Mouse (Mus musculus): ENCODE data around the gene Frk. TPM values are rescaled to one million over a fixed set of nuclear protein-coding genes. Genes with fewer than 3 reads are reported as not detected.

Frk gene
- total and polyA plus RNA-seq, 3 experiments = not detected

- no peak for ATAC-seq (ENCODE audit: extremely low read depth, insufficient number of reproducible peaks, low FRiP score, poor library complexity, severe bottlenecking)
- no peaks in the 10 kb centered on the region for H3K9me3 ChIP-seq (replicated peaks)
- TF ChIP-seq CTCF (IDR thresholded peaks at IDR 0.05; ENCODE audit: low read depth, low read length) (no peak), POLR2AphosphoS5 (IDR thresholded peaks at IDR 0.05; ENCODE audit: insufficient replicate concordance, low read depth, low read length) (no peak), GATA2 (IDR thresholded peaks at IDR 0.05; ENCODE audit: borderline replicate concordance, low read depth, low read length) (no peak), TAL1 (conservative IDR thresholded peaks at IDR 0.05; ENCODE audit: low read depth, low read length) (no peak), GATA1 (IDR thresholded peaks at IDR 0.05; ENCODE audit: borderline replicate concordance, low read length) (no peak)
- no peak for DNase-seq (ENCODE audit: low spot score)
- no peaks in the 10 kb centered on the region for H3K4me1 ChIP-seq (ENCODE audit: insufficient read depth, low read depth, low read length)
- H3K4me3 ChIP-seq (ENCODE audit: low read depth, low read length) = no peak overlapping the region
- H3K36me3 ChIP-seq (replicated peaks) = no peaks in the 10 kb centered on the region
- H3K27me3 ChIP-seq (ENCODE audit: insufficient read depth, low read length) = peaks cover 2% of the 10 kb centered on the region; the same call in 1 of the 2 replicates
Measured at GRCm38 (mm10) chr10:34479942-34480455, 3.2 kb upstream of the Frk start.

DNA sequence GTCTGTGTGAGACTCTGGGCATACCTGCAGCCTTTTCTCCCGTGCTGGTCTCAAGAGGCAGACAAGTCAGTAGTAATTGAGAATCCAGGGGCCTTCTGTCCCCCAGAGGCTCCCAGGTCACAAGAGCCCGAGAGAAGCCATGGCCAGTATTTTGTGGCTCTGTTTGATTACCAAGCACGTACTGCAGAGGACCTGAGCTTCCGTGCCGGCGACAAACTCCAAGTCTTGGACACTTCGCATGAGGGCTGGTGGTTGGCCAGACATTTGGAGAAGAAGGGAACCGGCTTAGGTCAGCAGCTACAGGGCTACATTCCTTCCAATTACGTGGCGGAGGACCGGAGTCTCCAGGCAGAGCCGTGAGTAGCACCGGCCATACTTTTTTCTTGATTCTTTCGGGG is 814 bp downstream of the Frk start:
- H3K4me3 ChIP-seq (ENCODE audit: low read depth, low read length) = no peak overlapping the region
- no peaks in the 10 kb centered on the region for H3K9me3 ChIP-seq (replicated peaks)
- H3K36me3 ChIP-seq (replicated peaks) = no peaks in the 10 kb centered on the region
- ATAC-seq (ENCODE audit: extremely low read depth, insufficient number of reproducible peaks, low FRiP score, poor library complexity, severe bottlenecking) (no peak), DNase-seq (ENCODE audit: low spot score) (no peak)
- TF ChIP-seq POLR2AphosphoS5 (IDR thresholded peaks at IDR 0.05; ENCODE audit: insufficient replicate concordance, low read depth, low read length) = no peak
- TF ChIP-seq CTCF (IDR thresholded peaks at IDR 0.05; ENCODE audit: low read depth, low read length) = no peak
- no peak for TF ChIP-seq GATA1 (IDR thresholded peaks at IDR 0.05; ENCODE audit: borderline replicate concordance, low read length)
- no peak for TF ChIP-seq TAL1 (conservative IDR thresholded peaks at IDR 0.05; ENCODE audit: low read depth, low read length)
- no peak for TF ChIP-seq GATA2 (IDR thresholded peaks at IDR 0.05; ENCODE audit: borderline replicate concordance, low read depth, low read length)
- peaks cover 2% of the 10 kb centered on the region; the same call in 1 of the 2 replicates for H3K27me3 ChIP-seq (ENCODE audit: insufficient read depth, low read length)
- no peaks in the 10 kb centered on the region for H3K4me1 ChIP-seq (ENCODE audit: insufficient read depth, low read depth, low read length)

DNA sequence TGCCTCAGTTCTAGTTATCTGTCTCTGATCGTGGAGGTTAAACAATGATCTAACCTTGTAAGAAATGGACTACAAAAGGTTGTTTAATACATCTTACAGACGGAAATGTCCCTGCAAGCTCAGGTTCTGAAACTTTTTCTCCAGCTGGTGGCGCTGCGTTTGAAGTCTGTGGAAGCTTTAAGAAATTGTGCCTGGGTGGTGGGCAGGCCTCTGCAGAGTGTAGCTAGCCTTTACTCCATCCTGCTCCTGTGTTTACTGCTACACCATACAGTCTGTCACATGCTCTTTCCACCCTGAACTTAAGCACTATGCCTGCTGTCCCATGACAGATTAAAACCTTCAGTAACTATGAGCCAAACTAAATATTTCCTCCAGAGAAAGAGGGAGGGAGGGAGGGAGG is 1.9 kb downstream of the Frk start:
- Histone ChIP-seq H3K9me3 (replicated peaks) (no peaks in the 10 kb centered on the region), H3K4me3 (ENCODE audit: low read depth, low read length) (no peak overlapping the region), H3K36me3 (replicated peaks) (no peaks in the 10 kb centered on the region), H3K27me3 (ENCODE audit: insufficient read depth, low read length) (no peaks in the 10 kb centered on the region), H3K4me1 (ENCODE audit: insufficient read depth, low read depth, low read length) (no peaks in the 10 kb centered on the region)
- ATAC-seq (ENCODE audit: extremely low read depth, insufficient number of reproducible peaks, low FRiP score, poor library complexity, severe bottlenecking) (no peak), DNase-seq (ENCODE audit: low spot score) (no peak)
- no peak for TF ChIP-seq GATA1 (IDR thresholded peaks at IDR 0.05; ENCODE audit: borderline replicate concordance, low read length)
- no peak for TF ChIP-seq TAL1 (conservative IDR thresholded peaks at IDR 0.05; ENCODE audit: low read depth, low read length)
- TF ChIP-seq GATA2 (IDR thresholded peaks at IDR 0.05; ENCODE audit: borderline replicate concordance, low read depth, low read length) = no peak
- TF ChIP-seq POLR2AphosphoS5 (IDR thresholded peaks at IDR 0.05; ENCODE audit: insufficient replicate concordance, low read depth, low read length) = no peak
- TF ChIP-seq CTCF (IDR thresholded peaks at IDR 0.05; ENCODE audit: low read depth, low read length) = no peak

DNA sequence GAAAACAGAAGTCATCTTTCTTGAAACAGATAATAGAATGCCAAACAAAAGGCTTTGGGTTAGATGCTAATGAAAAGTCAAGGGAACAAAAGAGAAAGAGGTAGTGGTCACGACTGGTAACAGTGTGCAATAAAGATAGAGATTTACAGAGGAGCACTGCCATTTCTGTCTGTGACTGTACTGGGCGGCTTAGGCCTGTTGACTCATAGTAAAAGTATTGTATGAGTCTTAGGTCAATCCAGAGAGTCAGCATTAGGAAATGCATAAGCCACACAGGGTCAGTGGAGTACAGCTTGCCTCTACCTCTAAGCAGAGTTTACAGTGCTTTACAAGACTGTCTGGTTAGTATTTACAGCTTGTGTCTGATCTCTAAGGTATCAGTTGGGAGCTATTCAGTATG is 24.6 kb downstream of the Frk start:
- no peak for ATAC-seq (ENCODE audit: extremely low read depth, insufficient number of reproducible peaks, low FRiP score, poor library complexity, severe bottlenecking)
- TF ChIP-seq CTCF (IDR thresholded peaks at IDR 0.05; ENCODE audit: low read depth, low read length) = no peak
- no peak for TF ChIP-seq TAL1 (conservative IDR thresholded peaks at IDR 0.05; ENCODE audit: low read depth, low read length)
- no peak for TF ChIP-seq GATA2 (IDR thresholded peaks at IDR 0.05; ENCODE audit: borderline replicate concordance, low read depth, low read length)
- TF ChIP-seq GATA1 (IDR thresholded peaks at IDR 0.05; ENCODE audit: borderline replicate concordance, low read length) = no peak
- TF ChIP-seq POLR2AphosphoS5 (IDR thresholded peaks at IDR 0.05; ENCODE audit: insufficient replicate concordance, low read depth, low read length) = no peak
- no peak for DNase-seq (ENCODE audit: low spot score)
- no peaks in the 10 kb centered on the region for H3K9me3 ChIP-seq (replicated peaks)
- no peak overlapping the region for H3K4me3 ChIP-seq (ENCODE audit: low read depth, low read length)
- no peaks in the 10 kb centered on the region for H3K36me3 ChIP-seq (replicated peaks)
- H3K27me3 ChIP-seq (ENCODE audit: insufficient read depth, low read length) = no peaks in the 10 kb centered on the region
- H3K4me1 ChIP-seq (ENCODE audit: insufficient read depth, low read depth, low read length) = no peaks in the 10 kb centered on the region

DNA sequence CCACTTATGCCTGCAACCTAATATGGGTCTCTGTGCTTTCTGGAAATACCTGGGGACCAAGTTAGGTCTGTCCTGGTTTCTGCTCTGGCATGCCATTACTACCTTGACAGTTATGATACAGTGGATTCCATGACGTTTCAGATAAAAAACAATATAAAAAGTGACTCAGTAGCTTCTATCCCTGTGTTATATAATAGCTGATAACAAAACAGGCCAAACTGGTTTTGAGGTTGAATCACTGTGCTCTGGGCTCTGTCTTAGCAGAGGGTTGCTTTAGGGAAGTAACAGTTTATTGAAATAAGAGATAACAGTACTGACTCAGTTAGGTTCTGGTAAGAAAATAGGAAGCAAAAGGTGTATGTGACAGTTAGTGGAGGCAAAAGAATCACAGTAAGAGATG is 25.4 kb downstream of the Frk start:
- TF ChIP-seq POLR2AphosphoS5 (IDR thresholded peaks at IDR 0.05; ENCODE audit: insufficient replicate concordance, low read depth, low read length) (no peak), GATA1 (IDR thresholded peaks at IDR 0.05; ENCODE audit: borderline replicate concordance, low read length) (no peak), GATA2 (IDR thresholded peaks at IDR 0.05; ENCODE audit: borderline replicate concordance, low read depth, low read length) (no peak), TAL1 (conservative IDR thresholded peaks at IDR 0.05; ENCODE audit: low read depth, low read length) (no peak), CTCF (IDR thresholded peaks at IDR 0.05; ENCODE audit: low read depth, low read length) (no peak)
- H3K4me3 ChIP-seq (ENCODE audit: low read depth, low read length) = no peak overlapping the region
- no peaks in the 10 kb centered on the region for H3K36me3 ChIP-seq (replicated peaks)
- ATAC-seq (ENCODE audit: extremely low read depth, insufficient number of reproducible peaks, low FRiP score, poor library complexity, severe bottlenecking) (peak; percentile 57), DNase-seq (ENCODE audit: low spot score) (no peak)
- no peaks in the 10 kb centered on the region for H3K9me3 ChIP-seq (replicated peaks)
- H3K4me1 ChIP-seq (ENCODE audit: insufficient read depth, low read depth, low read length) = no peaks in the 10 kb centered on the region
- H3K27me3 ChIP-seq (ENCODE audit: insufficient read depth, low read length) = no peaks in the 10 kb centered on the region

- DNase-seq (ENCODE audit: low spot score) = no peak
- no peaks in the 10 kb centered on the region for H3K36me3 ChIP-seq (replicated peaks)
Measured at GRCm38 (mm10) chr10:34509256-34509655, 26.1 kb downstream of the Frk start.

More at GRCm38 (mm10) chr10:34509256-34509655, 26.1 kb downstream of the Frk start:
- Histone ChIP-seq H3K4me1 (ENCODE audit: insufficient read depth, low read depth, low read length) (no peaks in the 10 kb centered on the region), H3K27me3 (ENCODE audit: insufficient read depth, low read length) (0 out of 2 replicates have a peak, but pooled peaks cover under 1% of the 10 kb centered on the region), H3K4me3 (ENCODE audit: low read depth, low read length) (no peak overlapping the region), H3K9me3 (replicated peaks) (no peaks in the 10 kb centered on the region)
- no peak for ATAC-seq (ENCODE audit: extremely low read depth, insufficient number of reproducible peaks, low FRiP score, poor library complexity, severe bottlenecking)
- TF ChIP-seq GATA2 (IDR thresholded peaks at IDR 0.05; ENCODE audit: borderline replicate concordance, low read depth, low read length) (no peak), GATA1 (IDR thresholded peaks at IDR 0.05; ENCODE audit: borderline replicate concordance, low read length) (no peak), TAL1 (conservative IDR thresholded peaks at IDR 0.05; ENCODE audit: low read depth, low read length) (no peak), POLR2AphosphoS5 (IDR thresholded peaks at IDR 0.05; ENCODE audit: insufficient replicate concordance, low read depth, low read length) (no peak), CTCF (IDR thresholded peaks at IDR 0.05; ENCODE audit: low read depth, low read length) (no peak)

Measured in G1E (cell line).